Mouse (Mus musculus): ENCODE data around the gene Dph7.
"Not testable (repeated sequence)": the region's sequence is repeated elsewhere in the genome, so short reads cannot be mapped to it uniquely, and the experiment has no call there.

The Dph7 gene

DNA sequence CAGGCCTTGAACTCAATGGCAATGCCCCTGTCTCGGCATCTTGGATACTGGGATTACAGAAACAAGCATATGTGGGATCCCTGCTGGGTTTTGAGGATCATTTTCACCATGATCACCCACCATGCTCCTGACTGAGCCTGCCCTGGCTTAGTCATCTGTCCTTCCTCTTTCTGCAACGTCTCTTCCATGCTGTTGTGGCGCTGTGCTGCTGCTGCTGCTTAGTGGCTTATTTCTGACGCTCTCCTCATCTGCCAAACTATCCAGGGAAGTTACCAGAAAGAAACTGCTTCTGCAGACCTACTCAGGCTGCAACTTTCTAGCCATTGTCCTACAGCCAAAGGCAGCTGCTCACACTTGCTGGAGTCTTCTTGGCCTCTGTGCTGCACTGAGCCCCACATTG lies 8.2 kb downstream of the Dph7 start:
- no peak for DNase-seq (ENCODE audit: low spot score)

DNA sequence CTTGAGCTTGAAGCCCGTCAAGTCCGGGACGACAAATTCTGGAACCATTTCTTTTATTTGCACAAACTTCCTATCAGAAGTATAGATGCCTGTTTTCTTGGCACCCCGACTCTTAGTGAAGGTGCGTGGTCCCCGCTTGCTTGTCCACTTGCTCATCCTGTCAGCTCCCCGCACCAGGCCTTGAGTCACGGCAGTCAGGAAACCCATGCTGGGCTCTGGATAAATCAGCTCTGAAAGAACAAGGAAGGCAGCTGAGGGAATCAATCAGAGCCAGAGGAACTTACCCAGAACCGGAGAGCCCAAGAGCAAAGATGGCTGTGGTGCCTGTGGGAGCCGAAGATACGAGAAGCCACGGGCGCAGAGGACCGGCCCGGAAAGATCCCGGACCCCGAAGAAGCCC lies 12.3 kb downstream of the Dph7 start:
- DNase-seq (ENCODE audit: low spot score), result not testable (repeated sequence)

DNA sequence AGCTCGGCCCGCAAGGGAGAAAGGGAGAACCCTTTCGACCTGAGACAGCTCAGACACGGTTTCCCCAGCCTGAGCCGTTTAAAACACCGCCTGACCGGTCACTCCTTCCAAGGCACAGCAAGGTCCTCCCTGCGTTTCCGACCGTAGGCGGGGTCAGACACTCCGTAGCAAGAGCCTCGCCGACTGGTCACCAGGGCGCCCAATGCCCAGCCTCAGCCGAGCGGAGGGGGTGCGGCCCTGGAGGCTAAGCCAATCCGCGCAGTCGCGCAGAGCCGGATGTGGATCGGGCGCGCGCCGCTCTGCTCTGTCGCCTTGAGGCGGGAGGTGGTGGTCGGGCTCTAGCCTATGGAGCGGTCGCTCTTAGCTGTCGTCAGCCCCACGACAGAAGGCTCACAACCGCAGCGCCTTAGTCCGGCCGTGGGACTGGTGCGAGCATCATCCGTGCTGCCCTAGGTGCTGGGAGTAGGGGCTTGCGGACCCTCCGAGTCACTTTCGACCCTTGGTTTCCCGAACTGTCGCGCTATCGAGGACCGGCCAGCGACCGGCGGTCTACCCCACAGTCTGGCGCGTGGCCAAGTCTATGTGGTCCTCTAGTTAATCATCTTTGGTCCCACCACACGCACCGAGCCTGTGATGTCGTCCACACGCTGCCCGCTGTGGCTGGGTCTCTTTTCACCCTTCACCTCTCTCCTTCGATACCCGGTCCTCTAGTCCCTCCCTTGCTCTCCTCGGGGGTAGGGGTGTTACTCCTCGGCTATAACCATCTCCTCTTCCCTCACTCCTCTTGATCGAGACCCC lies 12.9 kb downstream of the Dph7 start, which contains the start of gene Mrpl41:
Mrpl41 (minus strand) TSS at position 193 of the 798 bp plus-strand sequence.
- peak; percentile 96 for DNase-seq (ENCODE audit: low spot score)

DNA sequence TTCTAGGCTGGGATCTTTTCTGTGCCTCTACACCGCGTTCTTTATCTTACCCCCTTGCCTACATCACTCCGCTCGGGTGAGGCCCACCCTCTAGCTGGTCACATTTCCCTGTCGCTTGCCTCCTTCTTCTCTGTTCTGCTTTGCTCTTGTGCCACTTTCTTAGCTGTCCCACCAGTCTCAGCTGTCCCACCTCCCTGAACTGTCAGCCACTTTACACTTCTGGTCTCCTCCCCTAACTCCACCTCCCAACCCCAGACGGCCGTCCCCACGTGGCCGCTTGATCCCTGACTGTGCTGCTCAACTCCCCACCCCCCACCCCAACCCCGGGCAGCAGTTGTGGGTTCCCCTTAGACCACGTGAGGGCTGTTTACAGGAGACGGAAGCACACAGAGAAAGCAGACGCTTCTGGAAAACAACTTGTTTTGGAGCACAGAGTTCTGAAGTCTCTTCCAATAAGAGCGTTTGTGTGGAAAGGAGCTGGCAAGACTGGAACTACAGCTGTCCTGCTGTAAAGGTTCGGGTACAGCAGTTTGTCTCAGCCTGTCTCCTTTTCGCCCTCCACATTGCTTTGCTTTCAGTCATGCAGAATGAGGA lies 13.6 kb downstream of the Dph7 start, which contains the start of gene Pnpla7:
Pnpla7 (plus strand) TSS at position 330 of the 594 bp plus-strand sequence.
- peak; percentile 78 for DNase-seq (ENCODE audit: low spot score)

DNA sequence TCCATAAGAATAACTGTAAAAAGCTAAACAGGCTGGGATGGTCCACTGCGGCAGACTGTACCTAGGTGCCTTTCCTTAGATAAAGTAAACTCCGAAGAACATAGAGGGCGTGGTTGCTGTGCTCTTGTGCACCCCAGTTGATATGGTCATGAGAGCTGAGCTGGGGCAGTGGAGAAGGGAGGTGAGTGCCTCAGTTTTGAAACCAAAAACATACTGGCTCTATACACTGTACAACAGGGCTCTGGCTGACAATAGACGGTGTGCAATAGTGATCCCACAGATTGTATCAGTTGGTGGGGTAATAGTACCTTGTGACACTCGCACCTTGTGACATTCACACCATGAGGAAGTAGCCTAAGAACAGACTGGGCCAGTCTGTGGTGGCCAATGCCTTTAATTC lies 14.8 kb downstream of the Dph7 start:
- no peak for DNase-seq (ENCODE audit: low spot score)

DNA sequence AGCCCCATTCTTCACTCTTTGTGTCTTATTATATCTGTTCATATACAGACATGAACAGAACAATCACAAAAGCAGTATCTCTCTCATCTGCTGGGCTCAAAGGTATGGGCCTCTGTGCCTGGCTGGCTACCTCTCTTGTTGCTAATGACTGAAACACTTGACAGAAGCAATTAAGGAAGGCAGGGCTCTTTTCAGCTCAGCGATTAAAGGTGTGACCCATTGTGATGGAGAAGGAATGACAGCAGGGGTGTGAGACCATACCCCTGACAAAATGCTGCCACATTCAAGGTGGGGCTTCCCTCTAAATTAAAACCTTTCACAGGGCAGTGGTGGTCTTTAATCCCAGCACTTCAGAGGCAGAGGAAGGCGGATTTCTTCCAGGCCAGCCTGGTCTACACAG lies 25.6 kb downstream of the Dph7 start:
- no peak for DNase-seq (ENCODE audit: low spot score)

DNA sequence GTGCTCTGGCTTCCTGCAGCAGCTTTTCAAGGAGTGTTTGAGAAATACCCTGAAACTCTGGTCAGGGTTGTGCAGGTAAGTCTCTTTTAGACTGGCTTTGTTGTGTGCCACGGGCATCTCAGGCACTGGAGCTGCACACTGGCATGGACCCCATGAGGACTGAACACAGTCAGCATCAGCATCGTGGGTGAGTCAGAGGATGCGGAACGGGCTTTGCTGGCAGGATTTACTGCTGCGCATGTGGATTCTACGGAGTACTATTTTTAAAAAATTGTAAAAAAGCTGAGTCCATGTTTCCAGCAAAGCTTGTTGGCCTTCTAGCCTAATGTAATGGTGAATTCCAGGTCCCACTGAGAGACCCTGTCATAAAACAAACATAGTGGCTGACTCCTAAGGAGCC lies 33.1 kb downstream of the Dph7 start:
- DNase-seq (ENCODE audit: low spot score), result no peak

DNA sequence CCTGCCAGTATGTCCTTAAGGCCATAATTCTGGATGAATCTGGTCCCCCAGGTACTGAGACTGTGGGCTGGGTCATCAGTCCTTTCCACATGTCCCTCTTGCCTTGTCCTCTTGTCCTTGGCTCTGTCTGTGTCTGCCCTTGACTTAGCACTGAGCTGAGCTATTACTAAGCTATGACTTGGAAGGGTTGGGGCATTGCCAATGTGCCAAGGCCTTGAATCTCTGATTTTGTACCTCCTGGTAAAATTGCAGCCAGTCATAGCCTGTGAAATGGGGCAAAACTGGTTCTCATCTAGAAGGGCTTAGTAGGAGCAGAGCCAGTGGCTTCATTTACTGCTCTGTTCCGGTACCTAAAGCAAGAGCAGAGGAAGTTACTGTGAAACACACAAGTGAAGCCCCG lies 34.3 kb downstream of the Dph7 start:
- peak; percentile 37 for DNase-seq (ENCODE audit: low spot score)

DNA sequence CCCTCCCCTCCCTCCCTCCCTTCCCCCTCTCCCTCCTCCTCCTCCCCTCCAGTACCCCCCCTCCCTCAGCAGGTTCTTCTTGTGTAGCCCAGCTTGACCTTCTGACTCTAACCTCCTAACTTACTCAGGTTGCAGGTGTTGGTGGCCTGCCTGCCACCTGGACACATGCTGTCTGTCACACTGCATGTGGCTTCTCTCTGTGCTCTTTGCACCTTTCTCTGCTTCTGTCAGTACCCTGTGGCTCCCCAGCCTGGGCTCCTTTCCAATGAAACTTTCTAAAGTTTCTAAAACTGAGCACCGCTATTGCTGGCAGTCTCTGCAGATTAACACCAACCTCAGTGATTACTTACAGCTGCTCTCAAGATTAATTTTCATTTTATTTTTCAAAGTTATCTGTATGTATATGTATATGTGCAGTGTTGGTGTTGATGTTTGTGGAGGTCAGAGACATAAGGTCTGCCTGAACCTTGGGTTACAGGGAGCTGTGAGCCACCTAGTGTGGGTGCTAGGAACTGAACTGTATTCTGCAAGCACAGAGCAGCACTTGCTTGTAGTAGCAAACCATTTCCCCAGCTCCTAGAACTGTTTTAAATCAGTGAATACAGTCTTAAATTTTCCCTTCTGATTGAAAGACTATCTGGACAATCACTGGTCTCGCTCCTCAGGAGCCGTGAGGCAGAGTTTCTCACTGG lies 38.5 kb downstream of the Dph7 start:
- DNase-seq (ENCODE audit: low spot score), result no peak

DNA sequence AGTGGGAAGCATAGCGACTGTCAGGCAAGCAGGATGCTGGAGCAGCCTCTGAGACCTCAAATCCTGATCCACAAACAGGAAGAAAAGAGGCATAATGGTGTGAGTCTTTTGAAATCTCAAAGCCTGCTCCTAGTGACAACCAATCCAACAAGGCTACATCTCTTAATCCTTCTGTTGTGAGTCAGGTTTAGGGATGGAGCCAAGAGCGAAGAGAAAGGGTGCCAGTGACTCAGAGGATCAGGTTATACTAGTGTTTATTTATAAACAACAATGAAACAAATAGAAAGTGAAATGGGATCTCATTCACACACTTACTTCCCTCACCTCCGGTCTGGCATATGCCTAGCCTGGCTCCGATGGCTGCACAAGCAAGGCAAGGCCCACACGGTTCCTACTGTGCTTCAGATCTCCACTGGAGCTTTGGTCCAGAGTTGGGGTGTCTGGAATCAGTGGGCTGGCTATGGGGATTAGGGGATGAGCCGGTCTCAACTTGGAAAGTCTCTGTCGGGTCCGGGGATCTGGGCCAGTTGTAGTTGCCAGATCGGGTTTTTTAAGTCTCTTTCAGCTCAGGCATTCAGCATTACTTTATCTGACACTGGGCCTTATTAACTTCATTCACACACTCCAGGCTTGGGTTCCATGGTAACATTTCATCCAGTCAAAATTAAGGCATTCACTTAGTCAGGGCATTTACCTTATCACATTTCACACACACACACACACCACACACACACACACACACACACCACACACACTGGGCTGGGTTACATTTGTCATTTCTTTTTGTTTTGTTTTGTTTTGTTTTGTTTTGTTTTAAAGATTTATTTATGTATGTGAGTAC lies 42.0 kb downstream of the Dph7 start:
- no peak for DNase-seq (ENCODE audit: low spot score)

DNA sequence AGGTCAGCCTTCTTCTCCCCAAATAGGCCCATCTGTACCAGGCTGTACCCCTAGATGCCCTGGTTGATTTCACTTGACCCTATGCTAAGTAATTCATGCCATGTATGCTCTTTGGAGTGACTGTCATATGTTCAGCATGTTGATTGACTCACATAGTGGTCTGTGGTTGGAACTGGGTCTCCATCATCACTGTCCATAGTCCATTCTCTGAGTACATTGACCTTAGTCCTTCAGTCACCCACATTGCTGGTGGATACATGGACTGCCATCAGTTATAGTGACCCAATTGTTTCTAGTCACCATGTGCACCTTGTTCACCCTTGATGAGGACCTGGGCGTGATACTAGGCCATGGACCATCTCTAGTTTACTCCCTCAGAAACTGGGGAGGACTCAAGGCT lies 44.6 kb downstream of the Dph7 start:
- DNase-seq (ENCODE audit: low spot score), result no peak

DNA sequence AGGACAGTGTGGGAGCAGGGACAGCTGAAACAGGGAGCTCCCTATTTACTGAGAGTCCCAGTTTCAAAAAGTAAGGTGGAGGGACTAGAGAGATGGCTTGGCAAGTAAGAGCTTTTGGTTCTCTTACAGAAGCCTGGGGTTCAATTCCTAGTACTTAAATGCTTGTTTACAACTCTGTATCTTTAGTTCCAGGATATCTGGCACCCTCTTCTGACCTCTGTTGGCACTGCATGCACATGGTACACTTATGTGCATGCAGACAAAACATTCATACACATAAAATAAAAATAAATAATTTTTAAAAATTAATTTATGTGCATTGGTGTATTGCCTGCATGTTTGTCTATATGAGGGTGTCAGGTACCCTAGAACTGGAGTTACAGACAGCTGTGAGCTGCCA lies 46.0 kb downstream of the Dph7 start:
- no peak for DNase-seq (ENCODE audit: low spot score)

Measured in ovary, adult 18-20 months (tissue).